Mouse (Mus musculus): ENCODE data around the gene Gin1. TPM values are rescaled to one million over a fixed set of nuclear protein-coding genes. Genes with fewer than 3 reads are reported as not detected.
"Not testable (repeated sequence)": the region's sequence is repeated elsewhere in the genome, so short reads cannot be mapped to it uniquely, and the experiment has no call there.

Gene Gin1
- polyA plus RNA-seq, 1 experiment from 2014 or later = 14.7 TPM

DNA sequence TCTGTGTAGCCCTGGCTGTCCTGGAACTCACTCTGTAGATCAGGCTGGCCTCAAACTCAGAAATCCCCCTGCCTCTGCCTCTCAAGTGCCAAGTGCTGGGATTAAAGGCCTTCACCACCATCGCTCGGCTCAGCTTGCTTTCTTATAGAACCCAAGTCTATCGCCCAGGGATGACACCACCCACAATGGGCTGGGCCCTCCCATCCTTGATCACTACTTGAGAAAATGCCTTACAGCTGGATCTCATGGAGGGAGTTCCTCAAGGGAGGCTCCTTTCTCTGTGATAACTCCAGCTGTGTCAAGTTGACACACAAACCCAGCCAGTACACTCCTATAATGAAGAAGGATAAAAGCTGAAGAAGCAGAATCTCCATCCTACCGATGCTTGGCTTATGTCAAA, 4.3 kb upstream of the Gin1 start:
- H3K27ac ChIP-seq; H3K4me3 ChIP-seq; H3K9ac ChIP-seq; H3K27me3 ChIP-seq; ATAC-seq (ENCODE audit: insufficient number of reproducible peaks, low FRiP score, low TSS enrichment, low read depth); H3K4me2 ChIP-seq; H3K36me3 ChIP-seq; H3K9me3 ChIP-seq: not testable (repeated sequence)
- 84% methylated on average over 4 of the region's 4 CpGs for WGBS
- peaks cover 12% of the 10 kb centered on the region; the same call in 1 of the 2 replicates for H3K4me1 ChIP-seq

DNA sequence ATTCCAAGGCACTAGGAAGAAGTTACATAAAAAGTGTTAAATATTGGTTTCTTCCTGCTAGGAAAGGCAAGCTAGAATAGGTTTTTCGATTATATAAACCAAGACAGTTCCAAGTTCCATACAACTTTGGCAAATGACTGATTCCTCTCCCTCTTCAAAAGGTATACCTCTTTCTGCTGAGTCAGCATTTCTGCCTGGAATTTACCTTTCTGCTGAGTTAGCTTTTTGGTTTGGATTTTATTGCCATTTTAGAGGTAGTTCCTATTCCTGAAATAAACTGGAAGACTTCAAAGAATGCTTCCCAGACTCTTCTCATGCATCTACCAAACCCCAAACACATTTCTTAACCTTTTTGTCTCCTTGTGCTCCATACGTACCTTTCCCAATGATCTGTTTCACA, 1.9 kb upstream of the Gin1 start:
- 76% methylated on average over 2 of the region's 2 CpGs for WGBS
- H3K4me3 ChIP-seq = no peak overlapping the region

DNA sequence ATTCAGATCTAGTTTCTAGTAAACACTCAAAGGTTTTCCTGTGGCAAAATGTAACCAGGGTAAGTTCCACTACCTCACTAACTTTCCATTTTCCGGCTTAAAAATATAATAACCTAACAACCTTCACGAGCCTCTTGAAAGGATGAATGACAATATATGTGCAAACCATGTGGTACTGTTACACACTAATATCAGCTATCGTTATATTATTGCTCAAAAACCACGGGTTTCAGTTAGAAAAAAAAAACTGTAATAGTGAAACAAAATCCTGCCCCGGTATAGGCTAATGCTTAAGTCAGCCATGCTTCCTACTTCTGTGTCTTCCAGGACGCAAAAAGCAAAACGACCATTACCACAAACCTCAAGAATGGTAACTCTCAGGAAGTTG, 1.1 kb upstream of the Gin1 start:
- H3K4me3 ChIP-seq = peak overlapping the region; percentile 96
- 10% methylated on average over 7 of the region's 7 CpGs for WGBS
- no peaks in the 10 kb centered on the region for H3K27me3 ChIP-seq
- no peak for ATAC-seq (ENCODE audit: insufficient number of reproducible peaks, low FRiP score, low TSS enrichment, low read depth)
- H3K36me3 ChIP-seq = no peaks in the 10 kb centered on the region
- peak overlapping the region; percentile 83; the same call in 1 of the 2 replicates for H3K27ac ChIP-seq
- no peaks in the 10 kb centered on the region for H3K9me3 ChIP-seq
- H3K4me2 ChIP-seq = peak overlapping the region; percentile 62
- H3K9ac ChIP-seq = peak overlapping the region; percentile 81
- peaks cover 15% of the 10 kb centered on the region; the same call in 1 of the 2 replicates for H3K4me1 ChIP-seq

More for the DNA sequence above, 1.9 kb upstream of the Gin1 start:
- Histone ChIP-seq H3K36me3 (no peaks in the 10 kb centered on the region), H3K9ac (no peak overlapping the region), H3K27ac (no peak overlapping the region), H3K4me2 (no peak overlapping the region), H3K9me3 (no peaks in the 10 kb centered on the region), H3K27me3 (no peaks in the 10 kb centered on the region), H3K4me1 (peaks cover 15% of the 10 kb centered on the region; the same call in 1 of the 2 replicates)
- ATAC-seq (ENCODE audit: insufficient number of reproducible peaks, low FRiP score, low TSS enrichment, low read depth) = no peak

DNA sequence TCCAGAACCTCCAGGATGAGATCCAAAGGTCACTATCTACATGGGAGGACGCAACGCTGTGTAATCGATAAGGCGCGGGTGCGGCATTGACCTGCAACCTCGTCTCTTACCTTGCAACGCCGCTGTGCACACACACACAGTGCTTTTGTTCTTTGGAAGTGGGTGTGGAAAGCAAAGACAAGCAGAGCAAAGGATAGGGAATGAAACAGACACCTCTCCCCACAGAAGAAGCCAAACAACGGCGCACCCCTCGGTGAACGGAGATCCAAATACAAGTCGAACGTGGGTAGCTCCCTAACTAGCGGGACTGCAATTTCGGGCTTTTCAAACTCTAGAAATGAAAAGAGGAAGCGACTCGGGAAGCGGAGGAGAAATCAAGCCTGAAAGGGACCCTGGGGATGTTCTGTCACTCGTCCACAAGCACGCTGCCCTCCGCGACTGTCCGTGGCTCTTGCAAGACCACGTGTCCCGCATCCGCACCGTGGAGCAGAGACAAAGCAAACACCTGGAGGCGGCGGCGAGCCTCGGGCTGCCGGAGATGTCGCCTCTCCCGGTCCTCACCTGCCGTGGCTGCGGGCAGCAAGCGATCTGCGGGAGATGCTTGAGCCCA, 573 bp upstream of the Gin1 start:
- Histone ChIP-seq H3K4me3 (peak overlapping the region; percentile 96), H3K27ac (peak overlapping the region; percentile 83), H3K36me3 (no peaks in the 10 kb centered on the region), H3K4me1 (peaks cover 15% of the 10 kb centered on the region; the same call in 1 of the 2 replicates), H3K9me3 (no peaks in the 10 kb centered on the region), H3K27me3 (no peaks in the 10 kb centered on the region), H3K4me2 (peak overlapping the region; percentile 62), H3K9ac (peak overlapping the region; percentile 81)
- under 1% methylated on average over 40 of the region's 40 CpGs for WGBS
- peak; percentile 40 for ATAC-seq (ENCODE audit: insufficient number of reproducible peaks, low FRiP score, low TSS enrichment, low read depth)

DNA sequence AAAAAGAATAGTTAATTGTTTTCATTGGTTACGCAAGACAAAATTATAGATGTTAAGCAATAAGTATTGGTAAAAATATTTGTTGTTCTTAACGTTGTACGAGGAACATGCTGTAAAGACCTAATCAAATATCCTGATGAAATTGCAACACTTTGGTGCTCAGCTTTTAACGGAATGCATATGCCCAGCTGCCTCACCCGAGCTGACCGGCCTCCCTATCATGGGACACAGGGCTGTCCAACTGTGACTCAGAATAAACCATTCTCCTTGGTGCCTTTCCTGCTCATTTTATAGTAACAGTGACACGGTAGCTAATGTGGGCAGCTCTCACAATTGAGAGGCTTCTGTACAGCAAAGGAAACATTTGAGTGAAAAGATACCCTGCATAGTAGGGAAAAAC, 1.1 kb downstream of the Gin1 start:
- no peak overlapping the region for H3K27ac ChIP-seq
- peaks cover 15% of the 10 kb centered on the region; the same call in 1 of the 2 replicates for H3K4me1 ChIP-seq
- no peak overlapping the region for H3K9ac ChIP-seq
- no peaks in the 10 kb centered on the region for H3K27me3 ChIP-seq
- H3K36me3 ChIP-seq = no peaks in the 10 kb centered on the region
- WGBS = 54% methylated on average over 7 of the region's 7 CpGs
- no peak for ATAC-seq (ENCODE audit: insufficient number of reproducible peaks, low FRiP score, low TSS enrichment, low read depth)
- H3K9me3 ChIP-seq = no peaks in the 10 kb centered on the region
- no peak overlapping the region for H3K4me3 ChIP-seq
- H3K4me2 ChIP-seq = peak overlapping the region; percentile 61; the same call in 1 of the 2 replicates

DNA sequence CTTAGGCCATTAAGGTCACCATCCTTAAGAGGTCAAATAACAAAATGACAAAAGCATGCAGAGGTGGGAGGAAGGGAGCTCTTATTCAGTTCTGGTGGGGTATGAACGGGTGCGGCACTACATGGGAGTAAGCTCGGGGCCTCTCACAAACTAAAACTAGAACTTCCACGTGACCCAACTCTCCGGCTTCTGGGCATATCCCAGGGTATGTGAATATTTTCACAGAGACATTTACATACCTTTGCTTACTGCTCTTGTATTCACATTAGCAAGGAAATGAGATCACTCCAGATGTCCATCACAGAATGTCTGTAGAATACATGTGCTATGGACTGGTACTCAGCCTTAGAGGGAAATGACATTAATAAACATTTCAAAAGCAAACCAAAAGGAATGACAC, 1.8 kb downstream of the Gin1 start:
- 85% methylated on average over 5 of the region's 5 CpGs for WGBS

DNA sequence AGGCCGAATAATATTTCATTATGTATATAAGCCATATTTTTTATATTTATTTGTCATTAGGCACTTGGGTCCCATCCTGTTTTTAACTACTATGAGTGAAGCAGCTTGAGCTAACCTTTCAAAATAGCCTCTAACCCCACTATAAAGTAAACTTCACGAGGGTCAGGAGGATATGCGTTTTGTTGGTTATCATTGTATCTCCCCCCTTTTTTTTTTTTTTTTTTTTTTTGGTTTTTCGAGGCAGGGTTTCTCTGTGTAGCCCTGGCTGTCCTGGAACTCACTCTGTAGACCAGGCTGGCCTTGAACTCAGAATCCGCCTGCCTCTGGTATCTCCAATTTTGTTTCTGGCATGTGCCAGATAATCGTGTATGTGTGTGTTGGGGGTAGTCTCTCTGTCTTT, 3.4 kb downstream of the Gin1 start:
- ATAC-seq (ENCODE audit: insufficient number of reproducible peaks, low FRiP score, low TSS enrichment, low read depth) = no peak
- WGBS = 84% methylated on average over 6 of the region's 6 CpGs
- Histone ChIP-seq H3K9ac (no peak overlapping the region), H3K36me3 (no peaks in the 10 kb centered on the region), H3K4me2 (no peak overlapping the region), H3K4me1 (peaks cover 6% of the 10 kb centered on the region; the same call in 1 of the 2 replicates), H3K27ac (no peak overlapping the region), H3K27me3 (no peaks in the 10 kb centered on the region), H3K4me3 (no peak overlapping the region), H3K9me3 (no peaks in the 10 kb centered on the region)

More for the DNA sequence above, 1.8 kb downstream of the Gin1 start:
- H3K9ac ChIP-seq = no peak overlapping the region
- H3K36me3 ChIP-seq = no peaks in the 10 kb centered on the region
- H3K27me3 ChIP-seq = no peaks in the 10 kb centered on the region
- no peak for ATAC-seq (ENCODE audit: insufficient number of reproducible peaks, low FRiP score, low TSS enrichment, low read depth)
- H3K4me2 ChIP-seq = no peak overlapping the region
- H3K4me1 ChIP-seq = peaks cover 15% of the 10 kb centered on the region; the same call in 1 of the 2 replicates
- H3K4me3 ChIP-seq = no peak overlapping the region
- H3K27ac ChIP-seq = no peak overlapping the region
- no peaks in the 10 kb centered on the region for H3K9me3 ChIP-seq

DNA sequence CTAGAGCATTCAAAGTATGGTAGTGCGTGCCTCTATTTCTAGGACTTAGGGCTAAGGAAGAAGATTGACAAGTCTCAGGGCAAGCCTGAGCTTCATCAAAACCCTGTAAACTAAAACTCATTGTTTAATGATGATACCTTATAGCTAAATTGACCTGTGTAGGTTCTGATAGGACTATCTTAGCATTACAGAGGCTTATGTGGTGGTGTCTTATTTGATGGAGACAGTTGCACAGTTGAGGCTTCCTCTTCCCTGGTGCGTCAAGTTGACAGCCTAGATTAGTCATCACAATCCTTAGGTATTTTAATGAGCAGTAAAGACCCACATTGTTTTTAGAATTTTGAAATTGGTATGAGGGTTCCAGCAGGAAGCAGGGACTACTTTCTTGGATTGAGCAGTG, 4.0 kb downstream of the Gin1 start:
- no peak overlapping the region for H3K9ac ChIP-seq
- no peak overlapping the region for H3K4me2 ChIP-seq
- 95% methylated on average over 2 of the region's 2 CpGs for WGBS
- H3K4me1 ChIP-seq = 0 out of 2 replicates have a peak, but pooled peaks cover 3% of the 10 kb centered on the region
- no peaks in the 10 kb centered on the region for H3K9me3 ChIP-seq
- H3K27ac ChIP-seq = no peak overlapping the region
- no peak for ATAC-seq (ENCODE audit: insufficient number of reproducible peaks, low FRiP score, low TSS enrichment, low read depth)
- H3K4me3 ChIP-seq = no peak overlapping the region
- H3K36me3 ChIP-seq = no peaks in the 10 kb centered on the region
- no peaks in the 10 kb centered on the region for H3K27me3 ChIP-seq

DNA sequence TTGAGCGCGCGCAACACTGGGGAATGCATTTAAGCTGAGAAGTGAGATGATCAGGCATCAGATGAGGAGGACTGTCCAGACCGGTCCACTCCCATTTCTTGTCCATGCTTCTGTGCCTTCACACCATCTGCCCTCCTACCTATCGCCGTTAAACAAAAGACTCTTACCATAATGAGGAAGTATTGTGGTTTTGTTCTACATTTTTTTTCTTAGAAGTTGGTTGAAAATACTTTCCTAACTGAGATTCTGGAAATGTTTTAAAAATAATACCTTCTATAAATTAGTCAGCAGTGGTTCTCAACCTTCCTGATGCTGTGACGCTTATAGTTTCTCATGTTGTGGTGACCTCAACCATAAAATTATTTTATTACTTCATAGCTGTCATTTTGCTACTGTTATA, 11.7 kb downstream of the Gin1 start:
- WGBS = 93% methylated on average over 7 of the region's 7 CpGs
- no peak overlapping the region for H3K9ac ChIP-seq
- H3K27ac ChIP-seq = no peak overlapping the region
- H3K36me3 ChIP-seq = no peaks in the 10 kb centered on the region
- H3K4me2 ChIP-seq = no peak overlapping the region
- H3K4me3 ChIP-seq = no peak overlapping the region
- H3K4me1 ChIP-seq = no peaks in the 10 kb centered on the region
- no peaks in the 10 kb centered on the region for H3K9me3 ChIP-seq
- no peaks in the 10 kb centered on the region for H3K27me3 ChIP-seq
- no peak for ATAC-seq (ENCODE audit: insufficient number of reproducible peaks, low FRiP score, low TSS enrichment, low read depth)

DNA sequence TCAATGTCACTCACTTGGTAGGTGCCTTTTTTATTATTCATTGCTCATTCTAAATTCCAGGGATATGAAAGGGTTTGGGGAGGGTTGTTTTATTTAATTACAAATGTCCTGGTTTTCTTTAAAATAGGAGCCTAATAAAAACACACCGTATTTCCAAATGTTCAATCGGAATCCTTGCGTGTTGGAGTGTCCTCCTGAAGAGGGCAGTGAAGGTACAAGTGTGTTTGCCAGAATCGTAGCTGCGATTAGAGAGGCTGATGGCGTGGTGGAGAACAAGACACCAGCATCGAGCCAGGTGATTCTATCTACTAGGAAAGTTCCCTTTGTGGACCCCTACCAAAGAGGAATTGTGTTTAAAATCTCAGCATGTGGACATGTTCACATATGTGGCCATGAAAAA, 15.0 kb downstream of the Gin1 start:
- Histone ChIP-seq H3K4me2 (no peak overlapping the region), H3K4me1 (no peaks in the 10 kb centered on the region), H3K9me3 (no peaks in the 10 kb centered on the region), H3K4me3 (no peak overlapping the region), H3K27me3 (no peaks in the 10 kb centered on the region), H3K27ac (no peak overlapping the region), H3K9ac (no peak overlapping the region), H3K36me3 (no peaks in the 10 kb centered on the region)
- 76% methylated on average over 7 of the region's 7 CpGs for WGBS
- ATAC-seq (ENCODE audit: insufficient number of reproducible peaks, low FRiP score, low TSS enrichment, low read depth) = no peak

DNA sequence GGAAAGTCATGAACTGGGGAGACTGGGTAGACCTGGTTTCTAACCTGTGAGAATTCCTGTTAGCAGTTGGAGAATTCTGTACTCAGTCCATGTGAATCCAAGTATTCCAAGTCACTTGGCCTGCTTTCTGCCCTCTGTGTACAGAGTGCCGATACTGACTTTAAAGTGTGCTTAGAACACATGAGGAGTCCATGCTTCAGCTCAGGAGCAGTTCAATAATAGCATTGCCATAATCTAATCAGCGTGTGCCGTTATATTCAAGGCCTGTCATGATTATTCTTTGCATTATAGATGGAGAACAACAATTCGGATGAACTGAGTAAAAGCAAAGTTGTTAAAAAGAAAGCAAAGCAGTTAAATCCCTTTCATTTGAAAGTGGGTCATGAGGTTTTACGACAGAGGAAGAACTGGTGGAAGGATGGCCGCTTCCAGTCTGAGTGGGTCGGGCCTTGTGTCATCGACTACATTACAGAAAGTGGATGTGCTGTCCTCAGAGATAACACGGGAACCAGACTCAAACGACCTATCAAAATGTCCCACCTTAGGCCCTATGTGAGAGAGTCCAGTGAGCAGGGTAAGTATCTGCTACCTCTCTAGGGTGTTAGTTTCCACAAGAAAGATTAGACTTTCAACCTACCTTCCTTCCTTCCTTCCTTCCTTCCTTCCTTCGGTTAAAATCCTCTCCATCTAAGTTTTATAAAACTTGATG, 15.9 kb downstream of the Gin1 start:
- Histone ChIP-seq H3K4me1 (no peaks in the 10 kb centered on the region), H3K27me3 (no peaks in the 10 kb centered on the region), H3K9ac (no peak overlapping the region), H3K4me2 (no peak overlapping the region), H3K9me3 (no peaks in the 10 kb centered on the region), H3K36me3 (no peaks in the 10 kb centered on the region), H3K27ac (no peak overlapping the region), H3K4me3 (no peak overlapping the region)
- WGBS = 88% methylated on average over 11 of the region's 11 CpGs
- ATAC-seq (ENCODE audit: insufficient number of reproducible peaks, low FRiP score, low TSS enrichment, low read depth) = no peak

DNA sequence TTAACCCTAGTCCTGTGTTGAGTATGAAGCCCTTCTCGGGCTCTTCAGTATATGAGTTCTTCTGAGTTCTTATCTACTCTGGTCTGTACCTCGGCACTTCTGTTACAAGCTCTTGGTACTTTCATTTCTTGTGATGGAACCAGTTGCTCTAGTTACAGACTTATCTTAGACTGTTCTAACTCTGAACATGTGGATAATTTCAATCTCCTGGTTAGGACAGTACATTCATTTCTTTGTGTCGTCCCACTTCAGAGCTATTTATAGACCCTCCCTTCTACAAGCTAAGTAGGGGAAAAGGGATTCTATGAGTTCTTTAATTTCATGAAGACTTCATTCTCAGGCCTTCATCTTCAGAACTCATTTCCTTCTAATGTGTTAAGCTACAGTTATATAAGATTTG, 17.7 kb downstream of the Gin1 start:
- H3K9ac ChIP-seq = no peak overlapping the region
- H3K27ac ChIP-seq = no peak overlapping the region
- no peaks in the 10 kb centered on the region for H3K4me1 ChIP-seq
- H3K9me3 ChIP-seq = no peaks in the 10 kb centered on the region
- WGBS = 84% methylated on average over 3 of the region's 3 CpGs
- no peak for ATAC-seq (ENCODE audit: insufficient number of reproducible peaks, low FRiP score, low TSS enrichment, low read depth)
- H3K4me2 ChIP-seq = no peak overlapping the region
- no peak overlapping the region for H3K4me3 ChIP-seq
- no peaks in the 10 kb centered on the region for H3K36me3 ChIP-seq
- H3K27me3 ChIP-seq = no peaks in the 10 kb centered on the region
